Mouse (Mus musculus) CH12.LX (cell line): ENCODE data around the gene Slc25a36. TPM values are rescaled to one million over a fixed set of nuclear protein-coding genes. Genes with fewer than 3 reads are reported as not detected.

Experiments used
- DNase-seq: peaks from one replicate; pipeline ENCODE4 v3.0.0-alpha.2; 2013; ENCODE audit errors: extremely low read depth
- H3K27ac ChIP-seq: 2 replicates; pipeline ENCODE4 v1.5.1; 2012; ENCODE audit warnings: low read depth, mild to moderate bottlenecking, control low read depth, moderate library complexity; ENCODE audit not compliant: insufficient read depth
- H3K27me3 ChIP-seq: replicated peaks from 2 replicates; pipeline ENCODE3; 2012; ENCODE audit warnings: inconsistent platforms
- H3K36me3 ChIP-seq, 2 experiments: replicated peaks in 1 of 2; 2 replicates each; pipeline versions ENCODE3 to v1.6.1; 2012; ENCODE audit warnings: inconsistent platforms in 1 of 2, low read length in 1 of 2, mild to moderate bottlenecking in 1 of 2, mixed read lengths in 1 of 2, moderate library complexity in 1 of 2; ENCODE audit not compliant: control insufficient read depth in 1 of 2, insufficient read depth in 1 of 2
- H3K4me1 ChIP-seq, 2 experiments: 2 replicates each; pipeline ENCODE4 v1.6.1; 2012; ENCODE audit warnings: inconsistent platforms in 1 of 2, moderate library complexity in 1 of 2; ENCODE audit not compliant: insufficient read depth in 2 of 2, control insufficient read depth in 1 of 2
- H3K4me2 ChIP-seq: 2 replicates; pipeline ENCODE4 v1.6.1; 2012; ENCODE audit warnings: low read depth, mild to moderate bottlenecking, control low read depth; ENCODE audit not compliant: poor library complexity, insufficient read depth, severe bottlenecking
- H3K4me3 ChIP-seq, 3 experiments: fragments of 150-350 bp in 1 of 3; sonication (generic) in 1 of 3; replicated peaks in 1 of 3; 2 replicates each; pipeline versions ENCODE3 to v1.5.1; 2011 to 2012; ENCODE audit warnings: low read depth in 2 of 3, low read length in 2 of 3, mild to moderate bottlenecking in 2 of 3, moderate library complexity in 2 of 3, control low read depth in 1 of 3, improper control_type of control experiment in 1 of 3, inconsistent platforms in 1 of 3, mixed read lengths in 1 of 3; ENCODE audit not compliant: poor library complexity in 1 of 3
- H3K79me2 ChIP-seq: replicated peaks from 2 replicates; pipeline ENCODE4 v1.6.1; 2012; ENCODE audit warnings: mild to moderate bottlenecking, moderate library complexity; ENCODE audit not compliant: control insufficient read depth, poor library complexity, insufficient read depth, severe bottlenecking; ENCODE audit errors: extremely low read depth
- H3K9ac ChIP-seq: 2 replicates; pipeline ENCODE4 v1.6.1; 2012; ENCODE audit warnings: low read depth, mild to moderate bottlenecking, control low read depth, moderate library complexity; ENCODE audit not compliant: insufficient read depth
- H3K9me3 ChIP-seq: replicated peaks from 2 replicates; pipeline ENCODE3; 2012; ENCODE audit warnings: low read length, inconsistent platforms, mixed read lengths
- BHLHE40 ChIP-seq: IDR thresholded peaks from 2 replicates; pipeline ENCODE4 v1.6.1; 2011; ENCODE audit warnings: mild to moderate bottlenecking, low read depth, low read length, improper control_type of control experiment
- CHD1 ChIP-seq: IDR thresholded peaks from 2 replicates; pipeline ENCODE4 v1.6.1; 2012; ENCODE audit warnings: low read depth, low read length, improper control_type of control experiment, inconsistent platforms
- CHD2 ChIP-seq: IDR thresholded peaks from 2 replicates; pipeline ENCODE4 v1.6.1; 2011; ENCODE audit warnings: low read length, improper control_type of control experiment
- E2F4 ChIP-seq: IDR thresholded peaks from 2 replicates; pipeline ENCODE4 v1.6.1; 2011; ENCODE audit warnings: low read depth, low read length, improper control_type of control experiment; ENCODE audit not compliant: insufficient replicate concordance
- GABPA ChIP-seq: IDR thresholded peaks from 2 replicates; pipeline ENCODE4 v1.6.1; 2012; ENCODE audit warnings: low read depth, low read length, improper control_type of control experiment, inconsistent platforms; ENCODE audit not compliant: insufficient replicate concordance
- MXI1 ChIP-seq: IDR thresholded peaks from 2 replicates; pipeline ENCODE4 v1.6.1; 2011; ENCODE audit warnings: mild to moderate bottlenecking, low read depth, low read length, improper control_type of control experiment
- MYC ChIP-seq: IDR thresholded peaks from 2 replicates; pipeline ENCODE4 v1.6.1; 2011; ENCODE audit warnings: low read depth, mild to moderate bottlenecking, improper control_type of control experiment, low read length
- NRF1 ChIP-seq: IDR thresholded peaks from 2 replicates; pipeline ENCODE4 v1.6.1; 2014; ENCODE audit warnings: low read depth, mild to moderate bottlenecking, inconsistent platforms, low read length, improper control_type of control experiment, moderate library complexity
- POLR2A ChIP-seq: IDR thresholded peaks from 2 replicates; pipeline ENCODE4 v1.6.1; 2011; ENCODE audit warnings: low read depth, mild to moderate bottlenecking, improper control_type of control experiment, low read length
- POLR2AphosphoS2 ChIP-seq: IDR thresholded peaks from 2 replicates; pipeline ENCODE4 v1.6.1; 2011; ENCODE audit warnings: low read depth, low read length, improper control_type of control experiment
- SMC3 ChIP-seq: IDR thresholded peaks from 2 replicates; pipeline ENCODE4 v1.6.1; 2011; ENCODE audit warnings: low read depth, low read length, improper control_type of control experiment
- USF1 ChIP-seq: IDR thresholded peaks from 2 replicates; pipeline ENCODE4 v1.6.1; 2014; ENCODE audit warnings: low read depth, mild to moderate bottlenecking, inconsistent platforms, low read length, improper control_type of control experiment
- ZC3H11A ChIP-seq: IDR thresholded peaks from 2 replicates; pipeline ENCODE4 v1.6.1; 2012; ENCODE audit warnings: low read depth, mild to moderate bottlenecking, inconsistent platforms, low read length, improper control_type of control experiment
- ZKSCAN1 ChIP-seq: IDR thresholded peaks from 2 replicates; pipeline ENCODE4 v1.6.1; 2012; ENCODE audit warnings: low read depth, inconsistent platforms, low read length, improper control_type of control experiment, borderline replicate concordance
- ZMIZ1 ChIP-seq: IDR thresholded peaks from 2 replicates; pipeline ENCODE4 v1.6.1; 2012; ENCODE audit warnings: low read depth, mild to moderate bottlenecking, inconsistent platforms, low read length, improper control_type of control experiment
- dilution Hi-C: fragments of 300-500 bp; cut with MboI; formaldehyde crosslinking; loops from 2 replicates; pipeline ENCODE4 v1.14.3; 2020; ENCODE audit warnings: low sequenced_read_pairs; ENCODE audit not compliant: extremely low pct_unique_long_range_greater_than_20kb, extremely low pct_ligation_motif_present
- in situ Hi-C: fragments of 300-500 bp; cut with MboI; formaldehyde crosslinking; loops from 3 replicates; pipeline ENCODE4 v1.14.3; 2019; ENCODE audit warnings: low sequenced_read_pairs, low pct_ligation_motif_present, low pct_unique_long_range_greater_than_20kb, mixed read lengths
- polyA plus RNA-seq: library from polyadenylated mRNA; unstranded; fragments of >175 nt; gene quantifications from 2 replicates; pipeline ENCODE4 v1.2.1, GENCODE M21; 2012; ENCODE audit warnings: low read depth; ENCODE audit not compliant: insufficient read length
- total RNA-seq, 2 experiments: library from RNA; depleted of rRNA; stranded (reverse); fragments of 300-350 nt in 1 of 2; fragments of >200 nt in 1 of 2; gene quantifications; 2 replicates each; pipeline ENCODE4 v1.2.3; 2012 to 2014

Slc25a36 gene
- total and polyA plus RNA-seq, 3 experiments: 14.9 to 35.6 (median 18.7) TPM

- DNase-seq: no peak
- no peaks in the 10 kb centered on the region for H3K79me2 ChIP-seq
- no peaks in the 10 kb centered on the region for H3K9me3 ChIP-seq
- no peaks in the 10 kb centered on the region for H3K4me1 ChIP-seq
- H3K36me3 ChIP-seq: no peaks in the 10 kb centered on the region
- in situ Hi-C loops: no loop called here
- no peak overlapping the region for H3K27ac ChIP-seq
- H3K4me3 ChIP-seq: no peak overlapping the region
- no peaks in the 10 kb centered on the region for H3K27me3 ChIP-seq
- dilution Hi-C loops: no loop called here
- TF ChIP-seq GABPA (no peak), SMC3 (no peak), BHLHE40 (no peak), POLR2A (no peak), E2F4 (no peak), ZMIZ1 (no peak), ZKSCAN1 (no peak), MYC (no peak), NRF1 (no peak), CHD2 (no peak), CHD1 (no peak), POLR2AphosphoS2 (no peak), USF1 (no peak), ZC3H11A (no peak)
- H3K4me2 ChIP-seq: no peak overlapping the region
- H3K9ac ChIP-seq: no peak overlapping the region
These were observed 64.7 kb downstream of the Slc25a36 start for GRCm38 (mm10) chr9:97046240-97046639.

GRCm38 (mm10) chr9:97041633-97042032 lies 69.3 kb downstream of the Slc25a36 start:
- DNase-seq: no peak
- TF ChIP-seq ZKSCAN1: no peak
- TF ChIP-seq BHLHE40: peak; percentile 66; the same call in 1 of the 2 replicates
- no peak for TF ChIP-seq ZC3H11A
- no peak for TF ChIP-seq MXI1
- no peak for TF ChIP-seq USF1
- dilution Hi-C loops (no loop called here), in situ Hi-C loops (no loop called here)
- H3K4me1 ChIP-seq: no peaks in the 10 kb centered on the region
- H3K36me3 ChIP-seq: no peaks in the 10 kb centered on the region
- peak overlapping the region; percentile 67 for H3K4me2 ChIP-seq
- H3K4me3 ChIP-seq: no peak overlapping the region
- no peaks in the 10 kb centered on the region for H3K27me3 ChIP-seq
- no peak overlapping the region for H3K9ac ChIP-seq
- no peaks in the 10 kb centered on the region for H3K79me2 ChIP-seq
- H3K9me3 ChIP-seq: no peaks in the 10 kb centered on the region
- H3K27ac ChIP-seq: no peak overlapping the region
